Mouse (Mus musculus) spleen, adult 12 weeks (tissue): ENCODE measurements around the gene Vmn2r52.
"Not testable (repeated sequence)": the region's sequence is repeated elsewhere in the genome, so short reads cannot be mapped to it uniquely, and the experiment has no call there.

Source experiments
- DNase-seq: peaks from one replicate; pipeline ENCODE4 v3.0.0; 2022; ENCODE audit warnings: low spot score

Vmn2r52 gene

GRCm38 (mm10) chr7:10176473-10176872 lies at the start of gene Vmn2r52:
Vmn2r52 (minus strand) TSS chr7:10176573.
- no peak for DNase-seq

GRCm38 (mm10) chr7:10105641-10106040 lies 70.7 kb downstream of the Vmn2r52 start, which contains the start of gene Vmn2r51:
Vmn2r51 (minus strand) TSS chr7:10105741.
- not testable (repeated sequence) for DNase-seq
